Mouse (Mus musculus) stomach, embryonic 16.5 days (tissue): ENCODE data around the gene Agtpbp1. TPM values are rescaled to one million over a fixed set of nuclear protein-coding genes. Genes with fewer than 3 reads are reported as not detected.

Experiments used
- ATAC-seq: fragments of 200-750 bp; cut with Nextera tagmentation; 2 replicates; pipeline ENCODE4 v1.8.0; 2017; ENCODE audit warnings: moderate number of reproducible peaks, moderate TSS enrichment; ENCODE audit not compliant: insufficient read depth, low FRiP score
- H3K27ac ChIP-seq: fragments of 300-500 bp; sonication (generic); 2 replicates; pipeline ENCODE4 v1.5.1; 2014; ENCODE audit warnings: low read length
- H3K27me3 ChIP-seq: fragments of 300-500 bp; sonication (generic); 2 replicates; pipeline ENCODE4 v1.6.1; 2014; ENCODE audit warnings: low read length, control low read depth, mixed read lengths; ENCODE audit not compliant: control insufficient read depth, insufficient read depth
- H3K36me3 ChIP-seq: fragments of 300-500 bp; sonication (generic); 2 replicates; pipeline ENCODE4 v1.6.1; 2014; ENCODE audit warnings: low read length; ENCODE audit not compliant: control insufficient read depth, insufficient read depth
- H3K4me1 ChIP-seq: fragments of 300-500 bp; sonication (generic); 2 replicates; pipeline ENCODE4 v1.6.1; 2014; ENCODE audit warnings: low read length, control low read depth, mixed read lengths; ENCODE audit not compliant: control insufficient read depth, insufficient read depth
- H3K4me2 ChIP-seq: fragments of 300-500 bp; sonication (generic); 2 replicates; pipeline ENCODE4 v1.6.1; 2014; ENCODE audit warnings: low read depth, low read length, mixed read lengths
- H3K4me3 ChIP-seq: fragments of 300-500 bp; sonication (generic); replicated peaks from 2 replicates; pipeline ENCODE4 v1.5.1; 2014; ENCODE audit warnings: mild to moderate bottlenecking, low read length
- H3K9ac ChIP-seq: fragments of 300-500 bp; sonication (generic); 2 replicates; pipeline ENCODE4 v1.6.1; 2014; ENCODE audit warnings: low read length
- H3K9me3 ChIP-seq: fragments of 300-500 bp; sonication (generic); replicated peaks from 2 replicates; pipeline ENCODE4 v1.6.1; 2016; ENCODE audit warnings: low read length, control low read depth; ENCODE audit not compliant: control insufficient read depth
- WGBS: fragments of 180-500 bp; shearing (Covaris S2); extraction: QIAGEN DNeasy Blood & Tissue Kit; methylation state at CpG from one replicate; pipeline ENCODE4 v1.1.7; 2014; 5-methylcytosine and 5-hydroxymethylcytosine counted together
- polyA plus RNA-seq: library from polyadenylated mRNA; unstranded; fragments of >200 nt; fragmentation: Nextera tagmentation; extraction: Ambion mirVana; gene quantifications from 2 replicates; pipeline ENCODE4 v1.2.1, GENCODE M21; 2015

The Agtpbp1 gene
- polyA plus RNA-seq, 1 experiment from 2014 or later = 18.1 TPM

DNA sequence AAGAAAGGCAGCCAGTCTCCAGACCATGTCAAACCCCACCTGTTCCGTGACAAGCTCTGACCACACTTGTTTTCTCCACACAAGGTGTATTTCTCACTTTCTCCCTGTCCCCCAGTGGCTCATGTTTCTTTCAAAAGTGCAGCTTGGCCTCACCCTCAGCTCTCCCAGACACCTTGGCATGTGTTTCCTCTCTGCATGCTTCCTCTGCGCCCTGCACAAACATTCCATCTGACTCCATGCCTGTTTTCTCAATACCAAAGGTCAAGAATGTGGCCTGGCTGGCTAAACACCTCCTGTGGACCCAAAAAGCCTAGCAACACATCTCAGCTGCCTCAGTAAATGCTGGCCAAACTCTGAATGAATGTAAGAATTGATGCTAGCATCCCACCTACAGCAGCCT is 132.0 kb downstream of the Agtpbp1 start:
- Histone ChIP-seq H3K4me3 (no peak overlapping the region), H3K4me2 (no peak overlapping the region), H3K9me3 (no peaks in the 10 kb centered on the region), H3K9ac (no peak overlapping the region), H3K36me3 (no peaks in the 10 kb centered on the region), H3K4me1 (peaks cover 8% of the 10 kb centered on the region; the same call in 1 of the 2 replicates), H3K27ac (no peak overlapping the region), H3K27me3 (no peaks in the 10 kb centered on the region)
- 57% methylated on average over 2 of the region's 2 CpGs for WGBS
- ATAC-seq = peak; percentile 51; the same call in 1 of the 2 replicates

DNA sequence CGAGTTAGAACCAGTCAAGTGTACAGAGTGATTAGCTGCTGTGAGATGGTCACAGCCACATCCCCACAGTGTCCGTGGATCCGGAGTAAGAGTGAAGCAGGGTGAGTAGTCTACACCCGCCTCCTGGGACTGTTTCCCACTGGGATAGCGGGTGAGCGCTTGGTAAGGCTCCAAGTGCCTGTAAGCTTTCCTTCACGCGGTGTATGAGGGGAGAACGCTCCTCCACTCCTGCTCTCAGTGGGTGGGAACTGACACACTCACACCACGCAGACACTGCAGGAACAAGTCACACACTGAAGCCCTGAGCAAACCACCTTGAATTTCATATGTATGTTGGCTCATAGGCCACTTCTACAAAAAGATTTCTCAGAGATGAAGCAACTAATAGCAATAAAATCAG is 134.2 kb downstream of the Agtpbp1 start:
- Histone ChIP-seq H3K36me3 (no peaks in the 10 kb centered on the region), H3K9ac (no peak overlapping the region), H3K4me1 (peaks cover 8% of the 10 kb centered on the region; the same call in 1 of the 2 replicates), H3K4me3 (no peak overlapping the region), H3K27me3 (no peaks in the 10 kb centered on the region), H3K27ac (no peak overlapping the region), H3K9me3 (no peaks in the 10 kb centered on the region), H3K4me2 (no peak overlapping the region)
- 89% methylated on average over 10 of the region's 10 CpGs for WGBS
- no peak for ATAC-seq

DNA sequence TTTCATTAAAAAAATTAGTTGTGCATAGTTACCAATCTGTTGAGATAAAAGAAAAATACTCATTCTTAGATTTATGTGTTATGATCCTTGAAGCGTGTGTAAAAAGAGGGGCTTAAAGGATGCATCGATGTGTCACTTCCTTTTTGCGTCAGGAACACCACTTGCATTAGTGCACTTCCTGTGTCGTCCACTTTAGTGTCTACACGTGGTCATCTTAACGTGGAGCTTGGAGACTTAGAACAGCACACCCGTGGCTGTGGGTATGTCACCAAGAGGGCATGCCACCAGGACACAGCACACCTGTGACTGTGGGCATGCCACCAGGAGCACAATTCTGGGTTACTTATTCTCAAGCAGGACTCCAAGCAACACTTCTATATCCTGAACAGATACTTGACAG is 137.9 kb downstream of the Agtpbp1 start:
- H3K4me3 ChIP-seq = no peak overlapping the region
- no peaks in the 10 kb centered on the region for H3K4me1 ChIP-seq
- no peaks in the 10 kb centered on the region for H3K27me3 ChIP-seq
- H3K4me2 ChIP-seq = no peak overlapping the region
- WGBS = 74% methylated on average over 7 of the region's 7 CpGs
- H3K9me3 ChIP-seq = no peaks in the 10 kb centered on the region
- no peak for ATAC-seq
- no peak overlapping the region for H3K27ac ChIP-seq
- no peaks in the 10 kb centered on the region for H3K36me3 ChIP-seq
- H3K9ac ChIP-seq = no peak overlapping the region

DNA sequence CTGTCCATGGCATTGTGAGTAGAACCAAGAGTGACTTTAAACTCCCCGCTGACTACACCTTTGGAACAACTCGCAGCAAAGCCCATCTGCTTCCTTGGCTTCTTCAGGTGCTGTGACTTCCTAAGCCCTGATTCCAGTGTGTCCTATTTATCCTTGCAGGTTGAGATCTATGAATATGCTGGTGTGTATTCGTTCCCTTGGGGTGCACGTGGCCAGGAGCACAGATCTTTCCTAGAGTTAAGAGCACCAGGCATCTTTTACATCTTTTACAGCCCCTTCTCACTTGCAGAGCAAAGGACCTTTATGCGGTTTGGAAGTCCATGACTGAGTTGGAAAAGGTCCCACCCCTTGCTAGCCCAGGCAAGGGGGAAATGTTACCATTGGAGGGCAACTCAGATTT is 139.8 kb downstream of the Agtpbp1 start:
- Histone ChIP-seq H3K4me2 (no peak overlapping the region), H3K27ac (no peak overlapping the region), H3K4me1 (no peaks in the 10 kb centered on the region), H3K9ac (no peak overlapping the region), H3K36me3 (no peaks in the 10 kb centered on the region), H3K9me3 (no peaks in the 10 kb centered on the region), H3K4me3 (no peak overlapping the region), H3K27me3 (no peaks in the 10 kb centered on the region)
- ATAC-seq = no peak
- 88% methylated on average over 5 of the region's 5 CpGs for WGBS

DNA sequence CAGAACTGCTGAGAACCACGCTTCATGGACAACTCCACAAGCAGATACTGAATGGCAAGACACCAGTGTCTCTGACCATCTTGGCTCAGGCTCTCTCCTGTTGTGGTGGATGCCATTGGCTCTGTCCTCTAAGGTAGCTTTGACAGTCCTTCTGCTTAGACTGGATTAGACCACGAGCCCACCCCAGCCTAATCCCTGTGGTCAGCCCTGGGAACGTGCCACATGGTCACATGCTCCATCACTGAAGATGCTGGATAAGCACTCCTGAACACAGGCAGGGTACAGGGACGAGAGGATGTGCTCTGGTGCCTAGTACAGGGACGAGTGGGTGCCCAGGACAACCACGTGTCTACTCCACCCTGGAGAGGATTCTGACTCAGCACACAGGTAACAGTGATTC is 140.7 kb downstream of the Agtpbp1 start:
- H3K9me3 ChIP-seq = no peaks in the 10 kb centered on the region
- no peak overlapping the region for H3K9ac ChIP-seq
- no peaks in the 10 kb centered on the region for H3K36me3 ChIP-seq
- no peak overlapping the region for H3K4me2 ChIP-seq
- H3K27me3 ChIP-seq = no peaks in the 10 kb centered on the region
- WGBS = 80% methylated on average over 6 of the region's 6 CpGs
- H3K4me1 ChIP-seq = no peaks in the 10 kb centered on the region
- H3K4me3 ChIP-seq = no peak overlapping the region
- H3K27ac ChIP-seq = no peak overlapping the region
- ATAC-seq = no peak

DNA sequence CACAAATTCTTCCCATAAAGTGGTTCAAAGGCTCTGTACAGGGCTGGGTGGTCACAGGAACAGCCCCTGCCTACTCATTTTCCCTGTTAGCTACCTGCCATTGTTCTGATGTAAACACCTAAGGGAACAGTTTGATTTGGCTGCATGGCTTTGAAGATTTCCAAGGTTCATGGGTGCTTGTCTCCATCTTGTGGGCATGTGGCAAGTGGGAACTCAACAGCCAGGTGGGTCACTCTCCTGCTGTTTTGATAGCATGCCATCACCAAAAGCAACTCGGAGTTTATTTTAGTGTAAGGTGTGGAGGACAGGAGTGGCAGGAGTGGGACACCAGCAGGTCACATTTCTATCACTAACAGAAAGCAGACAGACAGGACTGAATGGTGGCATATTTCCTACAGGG is 145.3 kb downstream of the Agtpbp1 start:
- ATAC-seq = no peak
- H3K27me3 ChIP-seq = no peaks in the 10 kb centered on the region
- WGBS = 73% methylated on average over 1 of the region's 1 CpGs

DNA sequence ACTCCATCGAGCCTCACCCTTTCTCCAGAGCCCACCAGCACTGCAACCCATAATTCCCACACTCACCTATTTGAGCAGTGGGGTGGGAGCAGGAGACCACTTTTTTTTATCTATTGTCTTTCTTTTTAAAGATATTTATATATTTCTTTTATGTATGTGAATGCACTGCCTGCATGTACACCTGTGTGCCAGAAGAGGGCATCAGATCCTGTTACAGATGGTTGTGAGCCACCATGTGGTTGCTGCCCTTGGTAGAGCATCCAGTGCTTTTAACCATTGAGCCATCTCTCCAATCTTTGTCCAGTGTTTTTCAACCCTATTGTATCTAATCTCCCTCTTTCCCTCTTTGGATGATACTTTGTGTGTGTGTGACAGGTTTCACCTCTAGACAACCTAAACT is 150.5 kb downstream of the Agtpbp1 start:
- no peak overlapping the region for H3K9ac ChIP-seq
- H3K27ac ChIP-seq = no peak overlapping the region
- WGBS = 93% methylated on average over 1 of the region's 1 CpGs
- no peak overlapping the region for H3K4me3 ChIP-seq
- H3K4me2 ChIP-seq = no peak overlapping the region
- no peaks in the 10 kb centered on the region for H3K36me3 ChIP-seq
- H3K27me3 ChIP-seq = no peaks in the 10 kb centered on the region
- H3K9me3 ChIP-seq = no peaks in the 10 kb centered on the region
- no peak for ATAC-seq
- H3K4me1 ChIP-seq = no peaks in the 10 kb centered on the region

More for the DNA sequence above, 145.3 kb downstream of the Agtpbp1 start:
- H3K36me3 ChIP-seq = no peaks in the 10 kb centered on the region
- H3K4me3 ChIP-seq = no peak overlapping the region
- H3K9me3 ChIP-seq = no peaks in the 10 kb centered on the region
- H3K27ac ChIP-seq = no peak overlapping the region
- H3K9ac ChIP-seq = no peak overlapping the region
- no peaks in the 10 kb centered on the region for H3K4me1 ChIP-seq
- H3K4me2 ChIP-seq = no peak overlapping the region

DNA sequence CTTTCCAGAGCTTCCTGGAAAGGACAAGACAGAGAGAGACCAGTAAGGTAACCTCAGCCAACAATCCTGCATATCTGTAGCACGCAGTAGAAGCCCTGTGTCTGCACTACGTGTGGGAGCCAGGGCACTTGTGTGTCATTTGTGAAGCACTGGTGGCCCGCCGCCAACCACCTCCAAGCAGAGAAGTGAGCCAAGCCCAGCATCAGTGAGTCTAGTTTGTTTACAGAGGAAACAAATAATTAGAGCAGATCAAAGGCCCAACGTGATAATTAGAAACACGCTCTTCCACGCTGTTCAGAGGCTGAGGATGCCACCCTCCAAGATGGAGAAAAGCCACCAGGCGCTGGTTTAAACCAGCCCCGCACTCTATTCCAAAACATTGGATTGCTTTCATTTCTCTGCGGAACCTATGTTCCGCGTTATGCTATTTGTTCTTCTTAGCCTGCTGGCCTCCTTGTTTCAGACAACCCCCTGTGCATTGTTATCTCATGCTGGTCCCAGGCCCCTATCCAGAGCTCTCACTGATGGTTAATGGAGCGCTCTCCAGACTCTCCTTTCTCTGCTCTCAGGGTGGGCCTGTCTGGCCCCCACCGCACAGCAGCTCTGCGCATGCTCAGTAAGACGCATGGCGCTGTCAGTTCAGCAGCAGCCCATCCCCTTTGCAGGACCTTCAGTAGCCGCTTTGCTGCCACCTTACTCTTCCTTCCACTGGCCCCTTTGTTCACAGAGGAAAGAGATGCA is 153.7 kb downstream of the Agtpbp1 start:
- WGBS = 46% methylated on average over 18 of the region's 18 CpGs
- no peaks in the 10 kb centered on the region for H3K9me3 ChIP-seq
- H3K4me1 ChIP-seq = no peaks in the 10 kb centered on the region
- H3K9ac ChIP-seq = no peak overlapping the region
- H3K4me3 ChIP-seq = no peak overlapping the region; the same call in 1 of the 2 replicates
- no peaks in the 10 kb centered on the region for H3K27me3 ChIP-seq
- no peak overlapping the region for H3K27ac ChIP-seq
- peak overlapping the region; percentile 39 for H3K4me2 ChIP-seq
- ATAC-seq = peak; percentile 64; the same call in 1 of the 2 replicates
- no peaks in the 10 kb centered on the region for H3K36me3 ChIP-seq

DNA sequence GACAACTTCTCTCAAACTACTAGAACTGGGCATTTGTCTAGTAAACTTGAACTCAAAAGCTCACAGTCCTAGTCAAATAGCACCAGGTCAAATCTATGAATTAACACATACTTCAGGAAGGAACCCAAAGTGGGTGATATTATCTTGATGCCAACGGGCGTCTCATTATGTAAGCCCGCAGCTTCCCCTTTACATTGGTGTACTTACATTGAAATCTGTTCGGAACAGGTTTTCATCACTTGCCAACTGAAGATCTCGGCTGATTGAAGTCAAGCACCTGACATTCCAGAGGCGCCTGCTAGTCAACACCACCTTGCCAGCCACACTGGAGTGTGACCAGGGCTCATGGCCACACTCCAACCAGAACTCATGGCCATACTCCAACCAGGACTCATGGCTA is 155.7 kb downstream of the Agtpbp1 start:
- Histone ChIP-seq H3K4me3 (no peak overlapping the region), H3K9ac (no peak overlapping the region), H3K9me3 (no peaks in the 10 kb centered on the region), H3K4me1 (no peaks in the 10 kb centered on the region), H3K27ac (no peak overlapping the region), H3K36me3 (no peaks in the 10 kb centered on the region), H3K4me2 (no peak overlapping the region), H3K27me3 (no peaks in the 10 kb centered on the region)
- ATAC-seq = no peak
- WGBS = 89% methylated on average over 6 of the region's 6 CpGs
